Mouse (Mus musculus): ENCODE measurements around the gene Kcnma1.
A peak's percentile ranks its signal among the peaks of the same experiment; 100 is the strongest.

Kcnma1 gene

DNA sequence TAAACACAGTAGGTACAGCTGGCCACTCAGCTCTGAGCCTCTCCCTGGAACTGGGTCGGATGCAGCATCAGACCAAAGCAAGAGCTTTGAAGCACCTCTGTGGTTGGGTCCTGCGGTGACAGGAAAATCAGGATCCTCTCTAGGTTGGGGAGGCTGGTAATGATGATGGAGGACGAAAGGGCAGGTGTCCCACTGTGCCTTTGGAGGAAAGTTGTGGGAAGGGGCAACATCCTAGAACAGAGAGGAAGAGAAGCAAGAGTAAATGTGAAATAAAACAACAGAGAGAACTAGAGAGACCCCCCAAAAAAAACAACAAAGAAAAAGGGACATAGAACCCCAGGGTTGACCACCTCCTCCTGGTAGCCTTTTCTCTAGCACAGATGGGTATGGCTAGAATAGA lies at the start of gene Kcnma1:
Kcnma1 (minus strand) TSS at position 101 of the 400 bp plus-strand sequence.
- DNase-seq (ENCODE audit: low spot score) = no peak

DNA sequence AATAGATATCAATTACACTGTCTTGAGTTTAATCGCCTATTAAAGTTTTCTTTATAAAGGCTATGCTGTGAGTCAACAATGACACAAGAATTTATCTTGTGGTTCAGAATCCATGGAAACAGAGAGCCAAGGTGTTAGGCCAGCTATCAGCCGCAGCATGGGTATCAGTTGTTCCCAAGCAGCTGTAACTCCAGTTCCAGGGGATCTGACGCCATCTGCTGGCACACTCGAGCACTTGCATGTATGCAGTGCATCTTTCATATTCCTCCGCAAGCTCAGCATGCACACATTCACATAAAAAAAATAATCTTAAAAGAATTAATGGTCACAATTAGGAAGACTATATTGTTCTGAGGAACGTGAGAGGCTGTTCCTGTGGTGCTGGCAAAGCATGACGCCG lies 45.5 kb upstream of the Kcnma1 start:
- peak; percentile 39 for DNase-seq (ENCODE audit: low spot score)

DNA sequence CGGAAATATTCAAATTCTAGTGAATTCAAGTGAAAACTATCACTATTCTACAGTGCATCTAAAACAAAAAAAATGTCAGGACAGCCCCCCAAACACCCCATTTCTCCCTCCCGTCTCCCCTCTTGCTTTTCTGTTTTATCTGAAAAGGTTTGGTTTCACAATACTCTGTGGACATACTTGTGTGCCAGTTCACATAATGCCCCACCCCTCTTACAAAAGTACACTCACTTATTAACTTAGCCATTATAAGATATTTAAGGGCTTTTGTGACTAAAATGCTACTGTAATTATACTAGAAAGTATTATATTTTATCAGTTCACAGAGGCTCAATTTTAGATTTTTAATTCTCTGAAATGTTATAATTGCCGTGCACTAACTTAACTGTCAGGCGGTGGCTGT lies 45.0 kb upstream of the Kcnma1 start:
- no peak for DNase-seq (ENCODE audit: low spot score)

DNA sequence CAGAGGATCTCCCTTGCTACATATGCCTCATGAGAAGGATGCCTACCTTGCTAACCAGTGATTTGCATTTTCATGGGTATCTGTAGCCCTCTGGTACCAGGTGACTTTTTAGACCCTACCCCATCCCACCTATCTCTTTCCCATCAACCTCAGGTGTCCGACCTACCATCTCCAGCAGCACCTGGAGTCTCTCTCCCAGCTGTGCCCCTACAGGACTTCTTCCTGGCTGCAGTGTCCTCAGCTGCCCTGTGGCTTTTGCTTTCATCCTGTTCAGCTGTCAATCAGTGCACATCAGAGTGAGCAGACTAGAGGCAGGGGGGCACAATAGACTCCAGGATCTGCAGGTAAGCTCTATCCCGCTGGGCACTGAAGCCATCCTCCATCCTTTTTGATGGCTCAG lies 37.5 kb upstream of the Kcnma1 start:
- DNase-seq (ENCODE audit: low spot score) = no peak

DNA sequence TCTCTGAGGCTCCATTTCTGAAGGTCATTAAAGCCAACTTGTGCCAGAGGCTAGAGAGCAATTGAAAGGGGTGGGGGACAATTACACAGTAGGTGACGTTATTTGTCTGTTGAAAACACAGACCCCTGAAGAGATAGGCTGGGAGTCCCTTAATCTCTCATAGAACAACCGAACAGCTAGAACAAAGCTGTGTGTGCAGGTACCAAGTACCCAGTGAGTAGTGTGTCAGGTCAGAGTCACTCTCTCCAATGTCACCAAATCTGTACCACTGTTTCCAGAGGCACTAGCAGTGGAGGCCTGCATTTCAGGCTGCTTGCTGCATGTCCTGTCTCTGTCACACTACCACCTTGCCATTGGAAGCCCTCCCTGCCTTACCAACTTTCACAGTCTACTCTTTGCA lies 22.3 kb upstream of the Kcnma1 start:
- DNase-seq (ENCODE audit: low spot score) = no peak

DNA sequence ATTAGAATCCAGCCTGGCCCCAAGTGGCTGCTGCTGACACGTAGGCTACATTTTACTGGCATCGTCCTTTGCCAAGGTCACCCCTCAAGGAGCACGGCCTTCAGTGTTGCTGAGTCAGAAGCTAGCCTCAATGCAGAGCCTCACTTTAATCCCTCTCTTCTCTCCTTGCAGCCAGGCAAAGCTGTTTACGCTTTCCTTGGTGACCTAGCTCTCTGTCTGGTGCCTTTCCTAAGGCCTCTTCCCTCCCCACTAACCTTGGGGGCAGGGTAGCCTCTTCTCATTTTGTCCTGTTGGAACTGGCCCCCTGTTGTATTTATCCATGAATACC lies 21.9 kb upstream of the Kcnma1 start:
- DNase-seq (ENCODE audit: low spot score) = peak; percentile 54

DNA sequence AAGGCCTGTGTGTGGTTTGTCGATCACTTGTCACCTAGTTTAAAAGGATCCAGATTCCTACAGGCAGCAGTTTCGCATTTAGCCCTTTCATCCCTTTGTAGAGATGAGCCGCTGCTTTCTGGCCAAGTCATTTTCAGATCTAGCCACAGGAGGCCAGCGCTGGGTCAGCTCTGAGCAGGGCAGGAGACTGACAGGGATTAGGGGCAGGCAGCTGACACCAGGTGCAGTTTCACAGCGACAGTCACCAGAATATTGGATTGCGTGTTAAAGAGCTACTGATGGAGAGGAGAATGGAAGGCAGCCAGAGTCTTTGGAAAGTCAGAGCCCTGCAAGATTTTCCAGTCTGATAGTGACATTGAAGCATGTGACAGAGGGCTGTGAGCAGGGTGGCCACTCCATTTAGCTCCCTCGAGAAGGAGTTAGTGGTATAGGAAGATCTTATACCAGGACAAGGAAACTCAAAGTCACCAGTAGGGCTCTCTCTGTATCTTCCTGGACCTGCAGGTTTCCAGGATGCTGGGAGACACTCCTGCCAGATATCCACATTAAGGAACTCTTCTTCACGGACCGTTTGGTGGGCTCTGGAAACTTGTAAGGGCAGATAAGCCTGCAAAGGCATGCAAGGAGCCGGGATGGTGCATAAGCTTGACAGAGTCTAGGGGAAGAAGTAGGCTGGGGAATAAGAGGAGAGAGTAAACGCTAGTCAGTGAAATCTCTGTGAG lies 21.4 kb upstream of the Kcnma1 start:
- peak; percentile 19 for DNase-seq (ENCODE audit: low spot score)

DNA sequence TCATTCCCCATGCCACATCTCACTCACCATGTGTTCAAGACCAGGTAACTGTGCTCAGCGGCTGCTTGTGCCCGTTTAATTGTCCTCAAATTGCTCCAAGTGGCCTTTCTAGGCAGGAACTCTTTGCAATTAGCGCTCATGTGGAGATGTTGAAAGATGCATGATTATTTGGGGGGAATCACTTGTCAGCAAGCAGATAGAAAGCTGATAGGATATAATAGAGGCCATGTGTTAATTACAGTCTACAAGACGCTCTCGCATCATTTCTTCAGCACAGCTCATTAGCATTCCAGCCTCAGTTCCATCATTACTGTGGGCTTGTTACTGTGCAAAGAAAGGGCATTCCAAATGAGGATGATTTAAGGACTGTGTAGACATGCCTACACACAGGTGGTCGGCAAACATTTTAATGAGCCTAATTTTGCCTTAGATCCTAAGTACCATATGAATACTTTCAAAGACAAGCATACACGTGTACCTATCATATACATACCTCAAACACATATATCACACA lies 18.6 kb upstream of the Kcnma1 start:
- DNase-seq (ENCODE audit: low spot score) = no peak

DNA sequence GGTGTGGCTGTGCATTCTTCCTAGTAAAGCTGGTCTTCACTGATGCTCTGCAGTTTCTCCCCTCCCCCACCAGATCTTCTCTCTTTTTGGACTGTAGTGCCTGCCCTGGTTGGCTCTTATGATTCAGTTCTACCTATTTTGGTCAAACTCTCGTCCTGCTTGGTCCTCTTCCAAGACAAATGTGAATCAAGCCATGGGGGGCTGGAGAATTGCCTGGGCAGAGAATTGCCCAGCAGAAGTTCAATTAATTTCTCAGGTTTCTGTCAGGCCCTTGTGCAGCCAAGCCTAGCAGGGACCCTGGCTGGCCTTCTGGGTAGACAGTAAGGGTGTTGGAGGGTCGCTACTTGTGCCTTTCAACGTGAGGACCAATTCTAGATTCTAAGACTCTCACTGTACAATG lies 17.9 kb upstream of the Kcnma1 start:
- no peak for DNase-seq (ENCODE audit: low spot score)

DNA sequence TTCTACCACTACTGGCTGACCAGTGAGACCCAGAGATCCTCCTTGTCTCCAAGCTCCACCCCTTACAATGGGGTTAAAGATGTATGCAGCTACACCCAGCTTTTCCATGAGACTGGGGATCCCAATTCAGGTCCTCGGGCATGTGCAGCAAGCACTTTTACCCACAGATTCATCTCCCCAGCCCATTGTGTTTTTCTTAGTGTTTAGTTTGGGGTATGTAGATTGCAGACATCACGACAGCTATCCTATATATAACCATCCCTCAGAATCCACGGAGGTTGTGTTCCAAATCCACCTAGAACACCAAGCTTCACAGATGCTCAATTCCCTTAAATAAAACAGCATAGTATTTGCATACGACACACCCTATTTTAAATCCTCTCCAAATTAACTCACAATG lies 6.4 kb upstream of the Kcnma1 start:
- DNase-seq (ENCODE audit: low spot score) = no peak

DNA sequence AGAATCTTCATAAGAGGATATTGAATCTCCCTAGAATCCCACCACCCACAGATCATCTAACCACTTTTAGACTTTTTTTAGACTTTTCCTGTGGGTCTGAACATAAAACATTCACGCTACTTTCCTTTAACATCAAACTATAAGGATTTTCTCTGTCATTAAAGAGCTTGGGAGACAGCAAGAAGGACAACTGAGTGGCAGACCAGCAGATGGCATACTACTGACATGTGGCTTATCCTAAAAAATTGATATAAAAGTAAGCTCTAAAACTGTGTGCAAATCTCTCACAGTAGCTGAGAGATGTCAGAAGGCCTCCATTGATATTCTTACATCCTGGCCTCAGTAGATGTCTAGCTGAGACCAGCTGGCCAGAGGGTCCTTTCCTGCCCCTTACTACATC lies 4.3 kb downstream of the Kcnma1 start:
- DNase-seq (ENCODE audit: low spot score) = no peak

DNA sequence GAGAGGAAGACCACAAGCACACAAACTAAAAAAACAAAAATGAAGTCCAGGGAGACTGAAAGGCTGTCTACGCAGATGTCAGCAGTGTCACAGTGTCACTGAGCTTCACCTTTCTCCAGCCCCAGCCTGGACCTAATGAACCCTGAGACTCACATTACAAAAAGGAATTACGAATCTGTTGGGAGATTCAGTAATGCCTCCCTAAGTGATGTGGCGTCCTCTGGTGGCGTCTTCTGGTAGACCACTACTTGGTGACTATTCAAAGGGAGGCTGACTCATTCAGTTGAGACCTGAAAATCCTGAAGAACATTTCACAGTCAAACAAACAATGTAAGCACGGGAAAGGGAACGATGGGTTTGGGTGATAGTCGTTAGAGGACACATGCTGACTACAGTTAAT lies 6.0 kb downstream of the Kcnma1 start:
- peak; percentile 80 for DNase-seq (ENCODE audit: low spot score)

DNA sequence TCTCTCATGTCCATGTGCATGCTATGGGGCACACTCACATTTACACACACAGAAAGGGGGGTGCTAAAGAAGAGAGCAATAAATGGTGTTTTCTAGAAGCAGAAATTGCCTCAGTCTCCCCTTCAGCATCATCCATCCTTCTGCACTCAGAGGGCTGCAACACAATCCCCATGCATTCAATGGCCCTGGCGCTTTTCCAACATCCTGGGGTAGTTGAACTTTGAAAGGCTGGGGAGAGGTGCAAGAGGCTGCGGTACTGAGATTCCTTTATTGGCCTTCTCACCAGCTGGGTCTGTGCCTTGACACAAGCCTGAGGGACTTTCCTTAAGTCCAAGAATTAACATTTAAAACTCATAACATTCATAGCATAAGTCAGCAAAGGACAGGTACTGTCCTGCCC lies 8.0 kb downstream of the Kcnma1 start:
- DNase-seq (ENCODE audit: low spot score) = no peak

DNA sequence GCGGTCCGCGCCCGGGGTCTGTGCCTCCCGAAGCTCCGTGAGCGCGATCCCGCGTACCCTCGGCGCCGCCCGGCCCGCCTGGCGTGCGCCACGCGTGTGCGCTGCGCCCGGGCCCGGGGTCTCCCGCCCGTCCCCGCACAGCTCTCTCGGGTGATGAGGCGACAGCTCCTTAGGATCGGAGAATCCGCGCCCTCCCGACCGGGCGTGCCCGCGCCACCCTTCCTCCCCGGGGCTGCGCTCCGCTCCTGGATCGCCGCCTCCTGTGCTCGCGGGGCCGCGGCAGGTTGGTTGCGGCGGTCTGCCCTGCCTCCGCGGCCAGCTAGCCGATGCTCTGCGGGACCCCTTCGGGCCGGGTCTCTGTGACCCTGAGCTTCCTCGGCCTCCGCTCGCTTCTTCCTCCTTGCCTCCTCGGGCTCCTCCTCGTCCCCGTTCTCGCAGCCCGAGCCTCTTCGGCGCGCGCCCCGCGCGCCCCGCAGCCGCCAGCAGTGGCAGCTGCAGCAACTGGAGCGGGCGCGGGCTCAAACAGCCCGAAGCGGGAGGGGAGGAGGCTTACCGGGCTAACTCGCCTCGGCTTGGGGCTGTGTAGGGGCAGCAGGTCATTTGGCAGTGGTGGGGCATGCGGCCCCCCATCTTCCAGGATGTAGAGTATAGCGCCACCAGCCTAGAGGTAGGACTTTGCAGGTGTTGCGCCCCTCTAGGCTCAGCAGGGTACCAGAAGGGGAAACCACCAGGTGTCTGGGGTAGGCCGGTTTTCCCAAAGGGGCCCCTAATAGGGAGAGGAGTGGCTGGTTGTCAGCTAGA lies 9.6 kb downstream of the Kcnma1 start:
- peak; percentile 64 for DNase-seq (ENCODE audit: low spot score)

DNA sequence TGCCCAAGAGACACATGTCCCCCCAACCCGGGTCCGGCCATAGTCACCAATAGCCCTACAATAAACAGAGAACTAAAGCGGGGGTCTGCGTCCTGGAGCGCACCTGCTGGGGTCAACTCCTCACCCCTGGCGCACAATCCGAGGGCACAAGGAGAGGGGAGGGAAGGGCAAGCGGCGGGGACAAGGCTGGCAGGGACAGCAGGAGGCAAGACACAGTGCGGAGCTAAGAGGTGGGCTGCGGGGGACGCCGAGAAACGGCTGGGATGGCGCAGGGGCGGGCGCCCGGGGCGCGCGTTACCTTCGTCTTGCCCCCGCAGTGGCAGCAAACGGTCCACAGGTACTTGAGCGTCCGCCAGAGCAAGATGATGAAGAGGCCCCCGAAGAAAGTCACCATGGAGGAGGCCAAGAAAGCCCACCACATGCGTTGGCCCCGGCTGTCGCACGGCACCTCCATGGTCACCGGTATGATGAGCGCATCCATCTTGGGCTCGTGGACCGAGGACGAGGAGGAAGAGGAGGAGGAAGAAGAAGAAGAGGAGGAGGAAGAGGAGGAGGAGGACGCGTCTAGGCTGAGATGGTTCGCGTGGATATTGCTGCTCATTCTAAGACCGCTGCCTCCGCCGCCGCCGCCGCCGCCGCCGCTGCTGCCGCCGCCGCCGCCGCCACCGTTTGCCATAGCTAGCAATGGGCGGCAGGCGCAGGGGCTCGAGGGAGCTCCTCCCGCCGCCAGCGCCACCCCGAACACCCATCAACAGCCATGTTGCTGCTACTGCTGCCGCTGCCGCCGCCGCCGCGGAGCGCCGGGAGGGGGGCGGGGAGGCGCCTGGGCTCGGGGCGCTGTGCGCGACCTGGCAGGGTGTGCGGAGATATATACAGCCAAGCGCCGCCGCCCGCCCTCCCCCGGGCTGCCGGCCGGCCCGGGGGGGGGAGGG lies 10.6 kb downstream of the Kcnma1 start:
- DNase-seq (ENCODE audit: low spot score) = peak; percentile 68

DNA sequence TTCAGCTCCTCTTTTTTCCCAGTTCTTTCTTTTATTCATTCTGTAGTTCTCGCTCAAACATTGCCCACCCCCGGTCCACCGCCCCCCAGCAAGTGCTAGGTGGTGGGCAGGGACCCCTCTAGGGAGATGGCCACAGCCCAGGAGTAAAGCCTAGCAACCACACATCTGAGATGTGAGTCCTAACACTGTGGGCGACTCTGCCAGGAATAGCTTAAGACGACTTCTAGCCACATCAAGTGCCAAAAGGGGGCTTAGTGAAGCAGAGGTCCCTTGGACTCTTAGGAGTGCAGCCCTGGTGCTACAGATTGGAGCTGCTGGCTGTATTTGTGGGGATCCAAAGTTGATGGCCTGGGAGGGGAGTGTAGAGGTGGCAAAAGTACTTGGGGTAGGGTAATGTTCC lies 11.6 kb downstream of the Kcnma1 start:
- DNase-seq (ENCODE audit: low spot score) = no peak

DNA sequence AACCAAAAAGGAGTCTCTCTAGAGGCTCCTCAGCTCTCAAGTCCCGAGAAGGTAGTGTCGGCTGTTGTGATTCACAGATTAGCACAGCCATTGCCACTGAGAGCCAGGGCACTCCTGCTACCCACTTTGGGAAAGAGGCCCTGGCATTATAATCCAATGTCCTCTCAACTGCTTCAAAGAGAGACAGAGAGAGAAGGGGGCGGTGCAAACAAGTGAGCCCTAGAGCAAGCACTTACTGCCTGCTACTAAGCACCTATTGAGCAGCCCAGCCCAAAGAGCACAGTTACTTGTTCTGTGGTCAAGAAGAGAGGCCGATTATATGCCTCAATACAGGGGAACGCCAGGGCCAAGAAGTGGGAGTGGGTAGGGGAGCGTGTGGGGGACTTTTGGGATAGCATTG lies 16.4 kb downstream of the Kcnma1 start:
- no peak for DNase-seq (ENCODE audit: low spot score)

DNA sequence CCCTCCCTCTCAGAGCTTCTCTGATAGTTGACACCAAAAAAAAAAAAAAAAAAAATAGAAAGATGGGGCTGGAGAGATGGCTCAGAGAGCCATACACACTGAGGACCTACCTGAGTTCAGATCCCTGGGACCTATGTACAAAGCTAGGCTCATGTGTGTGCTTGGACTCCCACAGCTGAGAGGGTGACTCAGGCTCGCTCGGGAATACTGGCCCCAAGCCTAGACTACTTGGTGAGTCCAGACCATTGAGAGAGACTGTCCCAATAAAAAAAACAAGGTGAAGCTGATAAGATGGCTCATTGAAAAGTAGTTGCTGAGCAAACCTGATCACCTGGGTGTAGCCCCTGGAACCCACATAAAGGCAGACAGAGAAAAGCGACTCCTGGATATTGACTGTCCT lies 18.5 kb downstream of the Kcnma1 start:
- no peak for DNase-seq (ENCODE audit: low spot score)

DNA sequence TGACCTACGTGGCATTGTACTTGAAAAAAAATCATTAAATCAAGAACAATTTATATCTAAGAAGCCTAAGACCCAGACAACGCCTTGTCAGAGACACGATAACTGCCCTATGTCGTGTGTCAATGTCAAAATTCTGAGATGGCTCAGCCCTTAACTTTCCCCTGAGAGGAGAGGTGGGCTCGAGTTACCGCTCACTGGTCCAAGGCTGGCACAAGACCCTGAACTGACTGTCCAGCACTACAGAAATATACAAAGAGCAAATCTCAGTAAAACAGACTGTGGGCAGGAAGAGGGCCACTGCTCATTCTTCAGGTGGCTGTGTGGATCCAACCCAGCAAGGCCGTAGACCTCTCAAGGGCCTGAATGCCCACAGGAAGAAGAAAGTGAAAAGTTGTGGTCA lies 23.4 kb downstream of the Kcnma1 start:
- DNase-seq (ENCODE audit: low spot score) = no peak

DNA sequence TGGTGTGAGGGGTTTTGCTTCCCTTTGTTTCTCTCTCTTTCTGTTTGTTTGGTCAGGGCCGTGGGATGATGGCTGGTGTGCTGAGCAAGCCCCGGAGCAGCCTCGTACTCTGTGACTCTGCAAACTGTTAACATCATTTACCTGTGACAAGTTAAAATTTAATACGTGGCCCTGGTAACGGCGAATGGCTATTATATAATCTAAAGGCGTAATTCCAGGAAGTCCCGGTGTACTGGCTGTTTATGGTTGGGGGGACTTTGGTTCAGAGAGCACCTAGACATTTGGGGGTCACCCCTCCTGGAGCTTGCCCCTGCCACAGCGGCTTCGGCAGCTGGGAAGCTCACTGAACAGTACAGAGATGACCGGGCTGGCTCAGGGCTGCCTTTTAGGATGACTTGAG lies 24.6 kb downstream of the Kcnma1 start:
- DNase-seq (ENCODE audit: low spot score) = no peak

DNA sequence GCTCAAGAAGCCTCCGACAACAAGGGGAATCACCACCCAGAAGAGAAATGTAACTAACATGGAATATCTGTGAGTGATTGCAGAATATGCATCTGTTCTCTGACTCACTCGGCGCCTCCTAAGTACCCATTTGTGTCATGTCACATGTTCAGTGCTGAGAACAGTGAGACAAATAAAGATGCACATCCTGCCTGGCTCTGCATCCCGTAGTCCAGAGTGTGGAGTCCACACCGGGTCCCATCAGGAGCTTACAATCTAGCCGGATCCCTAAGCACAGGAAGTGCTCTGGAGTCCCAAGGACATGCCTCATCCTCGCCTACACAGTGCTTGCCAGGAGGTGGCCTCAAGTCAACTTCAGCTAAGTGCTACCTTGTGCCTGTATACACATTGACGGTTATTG lies 32.1 kb downstream of the Kcnma1 start:
- DNase-seq (ENCODE audit: low spot score) = no peak

DNA sequence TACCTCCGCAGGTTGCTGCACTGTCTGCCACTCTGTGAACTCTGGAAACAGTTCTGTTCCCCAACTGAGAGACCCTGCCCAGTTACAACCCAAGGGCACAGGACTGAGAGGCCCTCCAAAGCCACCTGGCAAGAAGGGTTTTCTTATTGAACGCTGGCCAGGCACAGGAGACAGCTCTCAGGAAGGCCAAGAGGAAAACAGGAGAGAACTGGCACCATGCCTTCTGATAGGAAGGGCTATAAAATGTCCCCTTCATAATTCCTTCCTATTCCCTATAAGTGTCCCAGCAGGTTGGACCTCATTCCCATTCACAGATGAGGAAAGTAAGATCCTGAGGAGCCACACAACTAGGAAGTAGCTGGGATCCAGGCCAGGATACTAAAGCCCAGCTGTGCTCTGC lies 39.6 kb downstream of the Kcnma1 start:
- no peak for DNase-seq (ENCODE audit: low spot score)

DNA sequence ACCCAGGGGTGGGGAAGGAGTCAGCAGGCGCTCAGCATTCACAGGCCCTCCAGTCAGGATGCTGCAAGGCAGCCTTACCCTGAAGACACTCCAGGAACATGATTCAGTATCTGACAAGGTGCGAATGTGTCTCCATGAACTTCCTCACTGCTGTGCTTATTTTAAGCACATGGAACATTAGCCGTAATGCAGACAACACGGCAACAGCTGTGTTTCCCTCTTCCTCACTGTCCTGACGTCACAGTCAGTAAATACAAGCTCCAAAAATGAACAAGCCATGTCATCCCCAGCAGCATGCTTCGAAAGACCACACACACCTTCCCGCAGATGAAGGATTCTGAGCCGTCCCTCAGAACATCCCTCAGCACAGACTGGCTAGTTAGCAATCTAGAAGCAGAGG lies 47.8 kb downstream of the Kcnma1 start:
- DNase-seq (ENCODE audit: low spot score) = no peak

All from ovary, postnatal 36 days (tissue).